In the genomic region with DNA sequence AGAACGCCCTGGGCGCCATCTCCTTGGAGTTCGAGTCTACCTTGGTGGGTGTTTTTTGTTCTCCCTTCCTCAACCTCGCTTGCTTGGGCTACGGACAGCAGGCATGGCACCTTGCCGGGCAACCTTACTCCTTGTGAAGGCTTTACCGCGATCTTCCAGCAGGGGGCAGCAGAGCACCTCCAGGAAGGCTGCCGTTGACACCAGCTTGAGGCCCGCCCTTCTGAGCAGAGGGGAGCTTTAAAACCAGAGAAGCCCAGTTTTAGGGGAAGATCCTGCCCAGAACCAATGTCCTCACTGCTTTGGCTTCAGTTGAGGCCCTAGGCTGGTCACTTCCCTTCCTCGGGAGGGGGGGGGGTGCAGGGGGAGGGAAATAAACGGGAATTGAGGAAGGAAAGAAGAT, we compare ENCODE assay signal across 8 mouse cellular contexts. TPM values are rescaled to one million over a fixed set of nuclear protein-coding genes. Genes with fewer than 3 reads are reported as not detected.
DNase-seq lines count a peak whose midpoint lies in the region; ATAC-seq and TF ChIP-seq lines count a peak whose summit lies in the region.

No protein-coding gene starts in this region.

- peak overlapping the region; percentile 45 for H3K4me3 ChIP-seq in cerebellum, adult 2 months (replicated peaks; ENCODE audit: insufficient read depth, low read depth, low read length)

- no peak overlapping the region for H3K27ac ChIP-seq in cerebellum, adult 2 months (ENCODE audit: insufficient read depth, low read length)

- H3K27me3 ChIP-seq in cerebellum, adult 2 months (ENCODE audit: control insufficient read depth, insufficient read depth, low read length), result no peaks in the 10 kb centered on the region

- peak; percentile 83 for DNase-seq in MN1 (ENCODE audit: low spot score)
- peak; percentile 87 to 97 for DNase-seq in cerebellum, adult 2 months
- peak; percentile 86 for DNase-seq in forelimb bud, embryonic 11.5 days (ENCODE audit: low read depth, low spot score)
- peak; percentile 77 for DNase-seq in layer of hippocampus, adult 9-10 months (ENCODE audit: low spot score)
- DNase-seq in lung, postnatal 10 days, result peak; percentile 93
- DNase-seq in ovary, postnatal 36 days (ENCODE audit: low spot score), result peak; percentile 89
- peak; percentile 84 for DNase-seq in thymus, postnatal 25 days

- H3K4me1 ChIP-seq in cerebellum, adult 2 months (ENCODE audit: control insufficient read depth, insufficient read depth, low read length), result peaks cover 8% of the 10 kb centered on the region; the same call in 1 of the 2 replicates

- WGBS in cerebellum, adult 2 months, result 2% methylated on average over 12 of the region's 12 CpGs

- no peak for TF ChIP-seq POLR2A in cerebellum, adult 2 months (IDR thresholded peaks at IDR 0.05; ENCODE audit: borderline replicate concordance, insufficient read depth, low read length)

- TF ChIP-seq CTCF in cerebellum, adult 2 months (IDR thresholded peaks at IDR 0.05; ENCODE audit: borderline replicate concordance, insufficient read depth, low read depth, low read length), result peak; percentile 96

- ATAC-seq in hematopoietic stem cell, adult 5-6 weeks (replicated peaks in 1 of 2; ENCODE audit: insufficient read depth in 1 of 2, low FRiP score in 2 of 2, low TSS enrichment in 1 of 2, low read depth in 1 of 2, poor library complexity in 2 of 2, severe bottlenecking in 2 of 2), result peak; percentile 85 to 90

RNA-seq across cellular contexts. Expression of a gene that starts 17.9 kb away (rescaled TPM):
- polyA plus RNA-seq in cerebellum, adult 2 months (2012; rRNA removed), result 3.9 and 5.0 TPM in 2 replicates
- not detected in 2 replicates for total RNA-seq in hematopoietic stem cell, adult 5-6 weeks (2017)

RNA-seq across cellular contexts. Expression of a gene that starts 20.1 kb away (rescaled TPM):
- polyA plus RNA-seq in cerebellum, adult 2 months (2012; rRNA removed), result 4.9 and 5.1 TPM in 2 replicates
- total RNA-seq in hematopoietic stem cell, adult 5-6 weeks (2017), result 1.9 and 2.0 TPM in 2 replicates

RNA-seq across cellular contexts. Expression of a gene that starts 50.6 kb away (rescaled TPM):
- polyA plus RNA-seq in cerebellum, adult 2 months (2012; rRNA removed), result 78.3 and 81.3 TPM in 2 replicates
- not detected in 2 replicates for total RNA-seq in hematopoietic stem cell, adult 5-6 weeks (2017)

RNA-seq across cellular contexts. Expression of a gene that starts 53.6 kb away (rescaled TPM):
- polyA plus RNA-seq in cerebellum, adult 2 months (2012; rRNA removed), result 0.29 and 0.64 TPM in 2 replicates
- not detected in 2 replicates for total RNA-seq in hematopoietic stem cell, adult 5-6 weeks (2017)
